Mouse (Mus musculus) CH12.LX (cell line): ENCODE results near the gene Ubash3b.

ENCODE experiments used
- CHD1 ChIP-seq: IDR thresholded peaks from 2 replicates; pipeline ENCODE4 v1.6.1; 2012; ENCODE audit warnings: low read depth, low read length, improper control_type of control experiment, inconsistent platforms
- CTCF ChIP-seq, 2 experiments: IDR thresholded peaks in 1 of 2; conservative IDR thresholded peaks in 1 of 2; 2 replicates each; pipeline ENCODE4 v1.5.1; 2011 to 2012; ENCODE audit warnings: low read depth in 2 of 2, low read length in 2 of 2, improper control_type of control experiment in 1 of 2, inconsistent platforms in 1 of 2, mild to moderate bottlenecking in 1 of 2, moderate library complexity in 1 of 2
- E2F4 ChIP-seq: IDR thresholded peaks from 2 replicates; pipeline ENCODE4 v1.6.1; 2011; ENCODE audit warnings: low read depth, low read length, improper control_type of control experiment; ENCODE audit not compliant: insufficient replicate concordance
- ELF1 ChIP-seq: IDR thresholded peaks from 2 replicates; pipeline ENCODE4 v1.6.1; 2014; ENCODE audit warnings: low read depth, mild to moderate bottlenecking, inconsistent platforms, low read length, improper control_type of control experiment
- EP300 ChIP-seq: IDR thresholded peaks from 2 replicates; pipeline ENCODE4 v1.6.1; 2011; ENCODE audit warnings: low read length, improper control_type of control experiment
- POLR2A ChIP-seq: IDR thresholded peaks from 2 replicates; pipeline ENCODE4 v1.6.1; 2011; ENCODE audit warnings: low read depth, mild to moderate bottlenecking, improper control_type of control experiment, low read length
- POLR2AphosphoS2 ChIP-seq: IDR thresholded peaks from 2 replicates; pipeline ENCODE4 v1.6.1; 2011; ENCODE audit warnings: low read depth, low read length, improper control_type of control experiment
- RCOR1 ChIP-seq: conservative IDR thresholded peaks from 2 replicates; pipeline ENCODE4 v1.6.1; 2012; ENCODE audit warnings: low read depth, mild to moderate bottlenecking, inconsistent platforms, low read length, improper control_type of control experiment
- UBTF ChIP-seq: IDR thresholded peaks from 2 replicates; pipeline ENCODE4 v1.6.1; 2012; ENCODE audit warnings: low read depth, mild to moderate bottlenecking, inconsistent platforms, low read length, improper control_type of control experiment, moderate library complexity
- ZMIZ1 ChIP-seq: IDR thresholded peaks from 2 replicates; pipeline ENCODE4 v1.6.1; 2012; ENCODE audit warnings: low read depth, mild to moderate bottlenecking, inconsistent platforms, low read length, improper control_type of control experiment

DNA sequence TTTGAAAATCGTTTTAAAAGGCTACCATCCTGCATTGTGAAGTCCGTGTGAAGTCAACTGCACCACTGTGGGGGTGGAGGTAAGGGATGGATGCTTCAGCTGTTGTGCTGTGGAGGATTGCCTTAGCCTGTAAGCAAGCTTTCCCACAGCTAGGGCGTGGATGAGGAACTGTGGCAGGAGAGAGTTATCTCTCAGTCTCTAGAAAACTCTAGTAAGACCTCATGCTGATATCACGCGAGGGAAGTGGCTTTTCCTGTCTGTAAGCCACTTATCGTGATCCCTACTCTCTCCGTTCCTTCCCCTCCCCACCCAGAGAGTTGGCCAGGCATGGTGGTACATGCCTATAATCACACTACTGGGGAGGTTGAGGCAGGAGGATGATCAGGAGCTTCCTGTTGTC lies 112.2 kb downstream of the Ubash3b start:
- TF ChIP-seq EP300 (no peak), CTCF (conservative IDR thresholded peaks at IDR 0.05 in 1 of 2, IDR thresholded peaks at IDR 0.05 in 1 of 2; ENCODE audit: low read depth in 2 of 2, low read length in 2 of 2) (no peak), UBTF (no peak), E2F4 (no peak), POLR2AphosphoS2 (no peak), ELF1 (no peak), CHD1 (no peak), POLR2A (no peak), RCOR1 (no peak), ZMIZ1 (no peak)
